Mouse (Mus musculus) lung, embryonic 14.5 days (tissue): ENCODE measurements around the gene Adora3. TPM values are rescaled to one million over a fixed set of nuclear protein-coding genes. Genes with fewer than 3 reads are reported as not detected.

Experiments used
- ATAC-seq: fragments of 200-750 bp; cut with Nextera tagmentation; 2 replicates; pipeline ENCODE4 v1.8.0; 2017; ENCODE audit warnings: mild to moderate bottlenecking, moderate TSS enrichment, moderate library complexity; ENCODE audit not compliant: insufficient read depth
- DNase-seq: peaks from one replicate; pipeline ENCODE4 v3.0.0-alpha.2; 2015
- H3K27ac ChIP-seq: fragments of 300-500 bp; sonication (generic); 2 replicates; pipeline ENCODE4 v1.5.1; 2014; ENCODE audit warnings: low read depth, mild to moderate bottlenecking, moderate library complexity
- H3K27me3 ChIP-seq: fragments of 300-500 bp; sonication (generic); 2 replicates; pipeline ENCODE4 v1.6.1; 2014; ENCODE audit warnings: low read length, control low read depth; ENCODE audit not compliant: insufficient read depth
- H3K36me3 ChIP-seq: fragments of 300-500 bp; sonication (generic); 2 replicates; pipeline ENCODE4 v1.6.1; 2014; ENCODE audit warnings: control low read depth; ENCODE audit not compliant: insufficient read depth
- H3K4me1 ChIP-seq: fragments of 300-500 bp; sonication (generic); 2 replicates; pipeline ENCODE4 v1.6.1; 2014; ENCODE audit warnings: antibody characterized with exemption, control low read depth; ENCODE audit not compliant: insufficient read depth
- H3K4me2 ChIP-seq: fragments of 300-500 bp; sonication (generic); 2 replicates; pipeline ENCODE4 v1.6.1; 2014; ENCODE audit warnings: mild to moderate bottlenecking
- H3K4me3 ChIP-seq: fragments of 300-500 bp; sonication (generic); 2 replicates; pipeline ENCODE4 v1.5.1; 2014; ENCODE audit warnings: low read depth, low read length
- H3K9ac ChIP-seq: fragments of 300-500 bp; sonication (generic); 2 replicates; pipeline ENCODE4 v1.6.1; 2014
- H3K9me3 ChIP-seq: fragments of 300-500 bp; sonication (generic); 2 replicates; pipeline ENCODE4 v1.6.1; 2016; ENCODE audit warnings: low read depth, low read length, control low read depth
- CTCF ChIP-seq: IDR thresholded peaks from 2 replicates; pipeline ENCODE4 v1.5.1; 2016; ENCODE audit warnings: antibody characterized with exemption, low read depth
- WGBS: fragments of 180-500 bp; shearing (Covaris S2); extraction: QIAGEN DNeasy Blood & Tissue Kit; methylation state at CpG from one replicate; pipeline ENCODE4 v1.1.7; 2014; 5-methylcytosine and 5-hydroxymethylcytosine counted together
- polyA plus RNA-seq: library from polyadenylated mRNA; unstranded; fragments of >200 nt; fragmentation: Nextera tagmentation; extraction: Ambion mirVana; gene quantifications from 2 replicates; pipeline ENCODE4 v1.2.1, GENCODE M21; 2014

Adora3 gene
- polyA plus RNA-seq, 1 experiment from 2014 or later, result 0.18 TPM

DNA sequence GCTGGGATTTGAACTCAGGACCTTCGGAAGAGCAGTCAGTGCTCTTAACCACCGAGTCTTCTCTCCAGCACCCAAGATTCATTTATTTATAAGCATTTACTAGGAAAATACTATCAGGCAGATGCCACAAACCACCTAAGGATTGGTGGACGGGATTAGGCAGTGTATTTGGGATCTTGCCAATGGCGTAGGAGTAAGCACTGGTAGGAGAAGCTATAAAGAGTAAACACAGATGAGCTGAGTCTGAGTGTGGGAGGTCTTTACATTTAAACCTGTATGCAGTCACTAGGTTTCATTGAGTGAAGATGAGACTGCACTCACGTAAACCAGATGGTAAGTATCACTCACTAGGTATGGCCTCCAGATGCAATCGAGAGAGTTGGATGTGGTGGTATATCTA lies 63.3 kb downstream of the Adora3 start:
- H3K36me3 ChIP-seq, result peaks cover 3% of the 10 kb centered on the region; the same call in 1 of the 2 replicates
- no peak overlapping the region for H3K9ac ChIP-seq
- H3K4me1 ChIP-seq, result no peaks in the 10 kb centered on the region
- H3K9me3 ChIP-seq, result no peaks in the 10 kb centered on the region
- no peak for ATAC-seq
- H3K27ac ChIP-seq, result no peak overlapping the region
- 88% methylated on average over 6 of the region's 6 CpGs for WGBS
- H3K4me2 ChIP-seq, result no peak overlapping the region
- no peak overlapping the region for H3K4me3 ChIP-seq
- DNase-seq, result no peak
- H3K27me3 ChIP-seq, result no peaks in the 10 kb centered on the region
- no peak for TF ChIP-seq CTCF

DNA sequence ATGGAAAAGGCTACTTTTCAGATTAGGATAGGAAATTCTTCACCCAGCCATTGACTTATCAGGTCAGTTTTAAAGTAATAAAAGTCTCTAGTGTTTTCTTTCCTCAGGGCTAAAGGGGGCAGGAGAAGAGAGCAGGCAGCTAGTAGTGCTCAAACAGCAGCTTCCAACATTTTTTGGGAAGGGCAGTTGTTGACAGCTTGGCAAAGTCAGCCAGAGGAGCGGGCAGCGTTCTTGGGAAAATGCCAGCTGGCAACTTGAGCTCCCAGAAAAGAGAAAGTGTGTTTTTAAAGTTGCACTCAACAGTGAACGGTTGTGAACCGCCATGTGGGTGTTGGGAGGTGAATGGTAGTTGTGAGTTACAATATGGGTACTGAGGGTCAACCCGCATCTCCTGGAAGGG lies 64.4 kb downstream of the Adora3 start:
- peak; percentile 65 for DNase-seq
- Histone ChIP-seq H3K27me3 (no peaks in the 10 kb centered on the region), H3K4me3 (no peak overlapping the region), H3K27ac (no peak overlapping the region), H3K4me2 (no peak overlapping the region), H3K9me3 (no peaks in the 10 kb centered on the region), H3K36me3 (peaks cover 3% of the 10 kb centered on the region; the same call in 1 of the 2 replicates), H3K9ac (no peak overlapping the region), H3K4me1 (no peaks in the 10 kb centered on the region)
- no peak for TF ChIP-seq CTCF
- WGBS, result 59% methylated on average over 5 of the region's 5 CpGs
- ATAC-seq, result no peak; the same call in 1 of the 2 replicates

DNA sequence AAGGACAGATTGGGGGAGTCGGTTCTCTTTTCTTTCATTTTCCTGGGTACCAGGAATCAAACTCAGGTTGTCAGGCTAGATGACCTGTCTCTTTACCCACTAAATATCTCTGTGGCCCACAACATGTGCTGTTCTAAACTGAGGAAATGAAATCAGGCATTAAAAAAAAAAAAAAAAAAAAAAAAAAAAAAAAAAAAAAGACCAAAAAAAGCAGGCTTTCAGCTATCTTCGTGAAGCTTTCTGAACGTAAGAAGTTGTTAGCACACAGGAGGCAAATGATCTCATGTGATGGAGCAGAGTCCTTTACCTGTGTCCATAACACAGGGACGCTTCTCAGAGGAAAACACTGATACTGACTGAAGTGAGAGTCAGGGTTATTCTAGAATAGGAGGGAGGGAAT lies 65.5 kb downstream of the Adora3 start:
- Histone ChIP-seq H3K9me3 (no peaks in the 10 kb centered on the region), H3K27ac (no peak overlapping the region), H3K4me1 (no peaks in the 10 kb centered on the region), H3K4me2 (no peak overlapping the region), H3K9ac (no peak overlapping the region), H3K4me3 (no peak overlapping the region), H3K27me3 (no peaks in the 10 kb centered on the region), H3K36me3 (peaks cover 9% of the 10 kb centered on the region; the same call in 1 of the 2 replicates)
- WGBS, result 83% methylated on average over 4 of the region's 4 CpGs
- no peak for ATAC-seq
- no peak for TF ChIP-seq CTCF
- DNase-seq, result no peak

DNA sequence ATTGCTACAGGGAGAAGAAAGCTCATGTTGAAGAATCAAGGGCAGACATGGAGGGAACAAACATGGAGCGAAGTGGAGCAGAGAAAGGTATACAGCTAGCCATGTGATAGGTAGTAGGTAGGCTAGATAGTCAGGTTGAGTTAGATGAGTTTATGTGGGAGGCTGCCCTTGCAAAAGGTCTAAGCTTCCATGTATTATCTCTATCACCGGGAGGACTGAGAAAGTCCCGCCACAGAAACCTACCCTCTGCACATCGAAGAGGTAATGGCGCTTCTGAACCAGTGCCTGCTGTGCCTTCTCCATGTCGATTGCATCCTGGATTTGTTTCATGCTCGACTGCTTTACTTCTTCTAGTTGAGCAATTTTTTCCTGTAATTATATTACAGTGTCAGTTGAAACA lies 80.7 kb downstream of the Adora3 start:
- Histone ChIP-seq H3K4me2 (no peak overlapping the region), H3K4me1 (no peaks in the 10 kb centered on the region), H3K27me3 (no peaks in the 10 kb centered on the region), H3K36me3 (peaks cover 87% of the 10 kb centered on the region), H3K4me3 (no peak overlapping the region), H3K27ac (no peak overlapping the region), H3K9me3 (no peaks in the 10 kb centered on the region), H3K9ac (no peak overlapping the region)
- 95% methylated on average over 7 of the region's 7 CpGs for WGBS
- ATAC-seq (no peak), DNase-seq (no peak)
- TF ChIP-seq CTCF, result no peak

DNA sequence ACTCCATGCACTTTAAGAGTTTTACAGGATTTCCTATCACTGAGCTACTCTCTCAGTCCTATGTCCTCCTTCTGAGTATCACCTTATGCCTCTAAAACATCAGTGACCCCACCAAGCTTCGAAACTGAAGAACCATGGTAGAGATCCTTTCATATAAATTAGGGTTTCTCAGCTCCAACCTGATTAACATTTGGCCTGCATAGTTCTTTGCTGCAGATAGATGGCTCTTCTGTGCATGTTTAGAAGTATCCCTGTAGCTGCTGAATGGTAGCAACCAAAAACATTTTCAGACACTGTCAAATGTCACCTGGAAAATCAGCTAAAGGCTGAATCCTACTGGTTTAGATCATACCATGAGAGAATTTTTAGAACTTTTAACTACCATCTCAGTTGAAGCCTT lies 86.6 kb downstream of the Adora3 start:
- Histone ChIP-seq H3K27me3 (no peaks in the 10 kb centered on the region), H3K36me3 (peaks cover 47% of the 10 kb centered on the region), H3K9ac (peak overlapping the region; percentile 96; the same call in 1 of the 2 replicates), H3K9me3 (no peaks in the 10 kb centered on the region), H3K4me2 (peak overlapping the region; percentile 91; the same call in 1 of the 2 replicates), H3K4me1 (peaks cover 7% of the 10 kb centered on the region; the same call in 1 of the 2 replicates), H3K27ac (no peak overlapping the region), H3K4me3 (no peak overlapping the region)
- no peak for ATAC-seq
- 97% methylated on average over 1 of the region's 1 CpGs for WGBS
- TF ChIP-seq CTCF, result 0 out of 2 replicates have a peak, but pooled peaks have one; percentile 11
- DNase-seq, result no peak

DNA sequence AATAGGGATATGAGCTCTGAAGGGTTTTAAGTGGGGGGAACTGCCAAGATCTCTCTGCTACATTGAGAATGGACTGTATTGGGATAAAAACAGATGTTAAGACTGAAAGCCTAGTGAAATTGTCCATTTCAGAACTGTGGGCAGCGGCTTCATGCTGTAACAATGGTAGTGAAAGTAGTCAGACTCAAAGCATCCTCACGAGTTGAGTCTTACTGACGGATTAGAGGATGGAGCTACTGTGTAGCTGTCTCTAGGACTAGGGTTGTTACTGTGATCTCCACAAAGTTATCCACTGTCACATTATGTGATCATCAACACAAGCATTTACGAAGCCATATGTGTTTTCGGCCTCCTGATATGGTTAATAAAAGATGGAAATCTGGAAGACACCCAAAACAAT lies 87.5 kb downstream of the Adora3 start:
- ATAC-seq, result no peak
- H3K9ac ChIP-seq, result peak overlapping the region; percentile 96
- H3K4me3 ChIP-seq, result peak overlapping the region; percentile 84
- H3K36me3 ChIP-seq, result peaks cover 47% of the 10 kb centered on the region
- H3K27ac ChIP-seq, result peak overlapping the region; percentile 80
- H3K9me3 ChIP-seq, result no peaks in the 10 kb centered on the region
- no peaks in the 10 kb centered on the region for H3K27me3 ChIP-seq
- no peak for DNase-seq
- TF ChIP-seq CTCF, result no peak
- peak overlapping the region; percentile 91 for H3K4me2 ChIP-seq
- peaks cover 7% of the 10 kb centered on the region; the same call in 1 of the 2 replicates for H3K4me1 ChIP-seq
- 36% methylated on average over 5 of the region's 5 CpGs for WGBS

Other genes starting within 250 kb of the Adora3 start
- gene Ddx20, start 183.3 kb upstream of the Adora3 start, polyA plus RNA-seq, result 45.0 and 48.2 TPM in 2 replicates
- gene Inka2, start 166.3 kb upstream of the Adora3 start, polyA plus RNA-seq, result 1.2 and 1.6 TPM in 2 replicates
- gene Rap1a, start 69.5 kb upstream of the Adora3 start, polyA plus RNA-seq, result 94.3 and 95.5 TPM in 2 replicates
- gene Tmigd3, start within 50 bp of the Adora3 start, polyA plus RNA-seq, result 0.22 and 0.32 TPM in 2 replicates
- gene I830077J02Rik, start 61.8 kb downstream of the Adora3 start, polyA plus RNA-seq, result 0.75 and 0.83 TPM in 2 replicates
- gene Wdr77, start 88.5 kb downstream of the Adora3 start, polyA plus RNA-seq, result 154 and 165 TPM in 2 replicates
- 449 and 462 TPM in 2 replicates for gene Atp5f1, start 89.2 kb downstream of the Adora3 start, polyA plus RNA-seq
- 1.9 and 2.4 TPM in 2 replicates for gene Ovgp1, start 102.9 kb downstream of the Adora3 start, polyA plus RNA-seq
- 0.34 and 0.35 TPM in 2 replicates for gene Pifo, start 143.8 kb downstream of the Adora3 start, polyA plus RNA-seq
- not detected in 2 replicates for gene Chil5, start 162.0 kb downstream of the Adora3 start, polyA plus RNA-seq
- 0.13 and 0.15 TPM in 2 replicates for gene Chia1, start 242.4 kb downstream of the Adora3 start, polyA plus RNA-seq